Mouse (Mus musculus) thymus, postnatal 4 days (tissue): Measurements from ENCODE around the gene Olfr761.
"Not testable (repeated sequence)": the region's sequence is repeated elsewhere in the genome, so short reads cannot be mapped to it uniquely, and the experiment has no call there.

ENCODE experiments used
- DNase-seq: peaks from one replicate; pipeline ENCODE4 v3.0.0; 2021

Olfr761 gene

DNA sequence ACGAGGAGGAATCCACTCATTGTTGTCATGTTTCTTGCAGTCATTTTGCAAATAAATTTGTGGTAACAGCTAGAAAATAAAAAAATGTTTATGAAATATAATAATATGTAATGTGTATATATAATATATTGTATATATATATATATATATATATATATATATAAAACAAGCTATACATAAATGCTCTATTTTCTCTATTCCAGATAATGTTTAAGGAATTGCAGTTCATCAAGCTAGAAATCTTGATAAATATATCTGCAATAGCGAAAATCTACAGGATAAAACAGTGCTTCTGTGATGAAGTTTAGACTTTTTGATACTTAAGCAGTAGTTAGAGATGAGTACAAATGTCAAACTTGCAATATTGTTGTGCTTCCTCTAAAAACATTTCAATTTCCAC is at the start of gene Olfr761:
Gene Olfr761 (minus strand): TSS at position 101 of the 400 bp plus-strand sequence.
- no peak for DNase-seq

DNA sequence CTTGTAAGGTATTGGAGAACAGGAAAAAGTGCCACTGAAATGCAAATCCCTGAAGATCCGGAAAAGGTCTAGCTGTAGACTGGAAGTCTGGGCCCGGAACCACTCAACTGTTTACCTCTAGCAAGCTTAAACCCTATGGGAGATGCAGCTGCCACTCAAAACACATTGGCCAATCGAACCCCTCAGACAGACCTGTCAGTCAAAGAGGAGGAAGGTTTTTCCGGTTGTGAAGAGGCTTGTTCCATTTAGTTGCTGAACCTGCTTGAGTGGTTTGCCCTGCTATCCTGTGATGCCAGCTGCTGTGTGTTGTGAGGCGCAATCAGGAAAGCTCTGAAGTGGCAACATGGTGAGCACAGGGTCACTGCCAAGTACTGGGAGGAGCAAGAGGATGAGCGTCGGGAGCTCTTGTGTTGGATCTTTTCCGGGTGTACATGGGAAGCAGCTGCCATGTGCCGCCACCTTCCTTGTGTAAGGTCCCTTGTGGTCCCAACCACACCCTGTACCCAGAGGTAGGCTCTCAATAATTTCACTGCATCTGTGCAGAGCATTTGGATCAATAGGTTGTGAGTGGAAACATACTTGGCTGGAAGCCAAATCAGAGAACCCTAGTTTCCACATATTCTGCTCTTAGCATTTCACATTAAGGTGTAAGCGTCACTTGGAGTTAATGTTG is 42.9 kb upstream of the Olfr761 start:
- no peak for DNase-seq

DNA sequence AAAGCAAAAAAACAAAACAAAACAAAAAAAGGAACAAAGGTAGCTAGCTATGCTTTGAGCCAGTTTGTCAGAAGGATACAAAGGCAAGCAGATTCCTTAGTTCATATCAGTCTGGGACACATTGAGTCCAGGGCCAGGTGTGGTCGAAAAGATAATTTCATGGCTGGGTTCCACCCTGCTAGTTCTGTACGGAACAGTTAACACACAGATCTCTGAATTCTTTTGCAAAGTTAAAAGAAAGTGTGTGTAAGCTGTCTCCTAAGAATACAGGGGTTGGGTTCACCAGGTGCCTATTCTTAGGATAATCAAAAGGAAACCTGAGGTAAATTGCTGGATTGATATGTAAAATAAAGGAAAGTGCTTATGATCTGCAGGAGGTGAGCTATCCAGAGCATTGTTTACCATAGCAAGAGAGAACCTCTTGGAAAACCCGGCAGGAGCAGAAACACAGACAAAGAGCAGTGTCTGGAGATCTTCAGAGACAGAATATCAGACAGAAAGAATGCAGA is 37.6 kb upstream of the Olfr761 start:
- DNase-seq = no peak

DNA sequence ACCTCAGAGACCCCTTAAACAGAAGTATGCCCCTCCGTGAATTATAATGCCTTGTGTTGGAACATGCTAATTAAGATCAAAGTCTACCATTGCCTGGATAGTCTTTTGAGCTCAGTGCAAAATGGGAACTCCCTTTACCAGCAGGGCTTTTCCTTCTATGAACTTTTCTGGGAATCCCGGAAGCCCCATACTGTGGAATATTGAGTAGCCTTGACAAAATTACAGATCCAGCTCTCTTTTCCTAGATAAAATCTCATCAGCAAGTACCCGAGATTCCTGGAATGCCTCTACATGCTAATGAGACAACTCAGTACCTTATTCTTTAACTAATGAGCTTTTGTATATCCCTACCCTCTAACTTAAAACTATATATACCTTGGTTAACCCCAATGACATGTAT is 20.7 kb upstream of the Olfr761 start:
- no peak for DNase-seq

DNA sequence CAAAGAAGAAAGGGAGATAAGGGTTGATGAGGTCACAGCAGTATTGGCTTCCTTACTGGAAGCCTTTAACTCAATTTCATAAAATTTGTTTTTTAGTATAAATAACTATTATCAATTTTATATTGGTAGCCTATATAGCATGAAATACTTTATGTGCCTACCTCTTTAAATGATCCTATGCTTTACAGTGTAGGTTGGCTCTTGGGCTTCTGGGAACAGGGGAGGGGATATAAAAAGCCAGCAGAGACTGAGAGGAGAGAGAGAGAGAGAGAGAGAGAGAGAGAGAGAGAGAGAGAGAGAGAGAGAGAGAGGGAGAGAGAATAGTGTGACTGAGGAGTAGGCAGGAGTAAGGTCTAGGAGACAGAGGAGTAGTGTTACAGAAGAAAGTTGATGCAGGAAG is 32.6 kb downstream of the Olfr761 start, which contains the start of gene Olfr128:
Gene Olfr128 (plus strand): TSS at position 301 of the 400 bp plus-strand sequence.
- no peak for DNase-seq

DNA sequence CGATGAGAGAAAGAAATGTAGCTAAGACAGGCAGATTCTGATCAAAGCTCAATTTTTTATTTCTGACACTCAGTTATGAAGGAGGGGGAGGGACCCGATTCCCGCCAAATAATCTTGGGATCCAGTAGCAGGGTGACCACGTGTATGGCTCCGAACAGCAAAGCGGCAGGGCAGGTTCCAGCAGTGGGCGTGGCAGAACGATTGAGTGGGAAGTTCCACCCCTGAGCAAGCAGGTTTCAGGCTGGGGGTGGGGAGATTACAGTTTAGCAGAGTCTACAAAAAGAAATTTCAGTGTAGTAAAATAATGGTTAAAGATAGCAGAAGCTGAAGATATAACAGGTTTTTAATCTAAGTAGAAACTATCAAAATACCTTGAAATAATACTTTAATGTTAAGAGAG is 46.1 kb downstream of the Olfr761 start:
- not testable (repeated sequence) for DNase-seq
